Mouse (Mus musculus): ENCODE results near the gene Plxnb3. TPM values are rescaled to one million over a fixed set of nuclear protein-coding genes. Genes with fewer than 3 reads are reported as not detected.

The Plxnb3 gene
- polyA plus RNA-seq (2015; fragmentation: Nextera tagmentation; extraction: Ambion mirVana), result 0.41 and 0.46 TPM in 2 replicates

- H3K4me1 ChIP-seq, result no peaks in the 10 kb centered on the region
- no peak within 1 kb of the TSS for H3K4me2 ChIP-seq
- no peaks in the 10 kb centered on the region for H3K36me3 ChIP-seq
- peaks cover 21% of the 10 kb centered on the region; the same call in 1 of the 2 replicates for H3K27me3 ChIP-seq
- ATAC-seq (ENCODE audit: insufficient number of reproducible peaks, insufficient read depth, low FRiP score, low TSS enrichment, low read depth), result no peak
- no peak within 1 kb of the TSS for H3K9ac ChIP-seq
- 54% methylated on average over 5 of the region's 5 CpGs for WGBS
- no peak within 1 kb of the TSS for H3K4me3 ChIP-seq
- no peak within 1 kb of the TSS for H3K27ac ChIP-seq
- no peaks in the 10 kb centered on the region for H3K9me3 ChIP-seq
Observed at GRCm38 (mm10) chrX:73756334-73757140, at the start of gene Plxnb3. Gene Plxnb3 (plus strand): TSS chrX:73757090.

GRCm38 (mm10) chrX:73715476-73716108 lies 41.3 kb upstream of the Plxnb3 start:
- H3K9me3 ChIP-seq, result no peaks in the 10 kb centered on the region
- no peaks in the 10 kb centered on the region; the same call in 1 of the 2 replicates for H3K27me3 ChIP-seq
- peak overlapping the region; percentile 67 for H3K4me2 ChIP-seq
- peak overlapping the region; percentile 58 for H3K4me3 ChIP-seq
- WGBS, result 26% methylated on average over 21 of the region's 21 CpGs
- peak; percentile 16; the same call in 1 of the 2 replicates for ATAC-seq (ENCODE audit: insufficient number of reproducible peaks, insufficient read depth, low FRiP score, low TSS enrichment, low read depth)
- H3K27ac ChIP-seq, result peak overlapping the region; percentile 83
- H3K4me1 ChIP-seq, result peaks cover 32% of the 10 kb centered on the region
- peaks cover 12% of the 10 kb centered on the region for H3K36me3 ChIP-seq
- H3K9ac ChIP-seq, result peak overlapping the region; percentile 77

GRCm38 (mm10) chrX:73716109-73716661 lies 40.7 kb upstream of the Plxnb3 start, which contains the start of the genes Bcap31 and Abcd1:
Gene Bcap31 (minus strand): TSS chrX:73716175.
Gene Abcd1 (plus strand): TSS chrX:73716597.
- ATAC-seq (ENCODE audit: insufficient number of reproducible peaks, insufficient read depth, low FRiP score, low TSS enrichment, low read depth), result peak; percentile 90
- Histone ChIP-seq H3K4me3 (peak within 1 kb of the TSS; percentile 58), H3K27me3 (peaks cover 4% of the 10 kb centered on the region; the same call in 1 of the 2 replicates), H3K4me1 (peaks cover 32% of the 10 kb centered on the region), H3K4me2 (peak within 1 kb of the TSS; percentile 67), H3K36me3 (peaks cover 7% of the 10 kb centered on the region), H3K9ac (peak within 1 kb of the TSS; percentile 77), H3K27ac (peak within 1 kb of the TSS; percentile 83), H3K9me3 (no peaks in the 10 kb centered on the region)
- WGBS, result 23% methylated on average over 45 of the region's 45 CpGs

- peak overlapping the region; percentile 58 for H3K4me3 ChIP-seq
- peak overlapping the region; percentile 77 for H3K9ac ChIP-seq
- WGBS, result 35% methylated on average over 30 of the region's 30 CpGs
- H3K9me3 ChIP-seq, result no peaks in the 10 kb centered on the region
- peak overlapping the region; percentile 83 for H3K27ac ChIP-seq
- ATAC-seq (ENCODE audit: insufficient number of reproducible peaks, insufficient read depth, low FRiP score, low TSS enrichment, low read depth), result no peak; the same call in 1 of the 2 replicates
- peaks cover 32% of the 10 kb centered on the region for H3K4me1 ChIP-seq
- peaks cover 4% of the 10 kb centered on the region for H3K36me3 ChIP-seq
- H3K27me3 ChIP-seq, result peaks cover 4% of the 10 kb centered on the region; the same call in 1 of the 2 replicates
- H3K4me2 ChIP-seq, result peak overlapping the region; percentile 67
Observed at GRCm38 (mm10) chrX:73716709-73717545, 40.0 kb upstream of the Plxnb3 start.

GRCm38 (mm10) chrX:73717667-73718066 lies 39.2 kb upstream of the Plxnb3 start:
- Histone ChIP-seq H3K4me2 (peak overlapping the region; percentile 67), H3K9me3 (no peaks in the 10 kb centered on the region), H3K27me3 (peaks cover 4% of the 10 kb centered on the region; the same call in 1 of the 2 replicates), H3K4me1 (peaks cover 32% of the 10 kb centered on the region), H3K36me3 (no peaks in the 10 kb centered on the region; the same call in 1 of the 2 replicates), H3K27ac (0 out of 2 replicates have a peak overlapping the region, but pooled peaks have one; percentile 83), H3K9ac (peak overlapping the region; percentile 77), H3K4me3 (peak overlapping the region; percentile 58)
- 71% methylated on average over 11 of the region's 11 CpGs for WGBS
- no peak for ATAC-seq (ENCODE audit: insufficient number of reproducible peaks, insufficient read depth, low FRiP score, low TSS enrichment, low read depth)

GRCm38 (mm10) chrX:73718271-73718670 lies 38.6 kb upstream of the Plxnb3 start:
- H3K27me3 ChIP-seq, result peaks cover 4% of the 10 kb centered on the region; the same call in 1 of the 2 replicates
- no peak for ATAC-seq (ENCODE audit: insufficient number of reproducible peaks, insufficient read depth, low FRiP score, low TSS enrichment, low read depth)
- no peaks in the 10 kb centered on the region for H3K9me3 ChIP-seq
- WGBS, result 47% methylated on average over 3 of the region's 3 CpGs
- no peak overlapping the region for H3K4me3 ChIP-seq
- peak overlapping the region; percentile 48; the same call in 1 of the 2 replicates for H3K27ac ChIP-seq
- peak overlapping the region; percentile 67 for H3K4me2 ChIP-seq
- H3K4me1 ChIP-seq, result peaks cover 32% of the 10 kb centered on the region
- H3K9ac ChIP-seq, result 0 out of 2 replicates have a peak overlapping the region, but pooled peaks have one; percentile 36
- no peaks in the 10 kb centered on the region; the same call in 1 of the 2 replicates for H3K36me3 ChIP-seq

- ATAC-seq (ENCODE audit: insufficient number of reproducible peaks, insufficient read depth, low FRiP score, low TSS enrichment, low read depth), result no peak
- 45% methylated on average over 5 of the region's 5 CpGs for WGBS
- 0 out of 2 replicates have a peak overlapping the region, but pooled peaks have one; percentile 36 for H3K9ac ChIP-seq
- H3K27ac ChIP-seq, result peak overlapping the region; percentile 48
- no peak overlapping the region for H3K4me3 ChIP-seq
- peaks cover 4% of the 10 kb centered on the region; the same call in 1 of the 2 replicates for H3K27me3 ChIP-seq
- no peaks in the 10 kb centered on the region for H3K9me3 ChIP-seq
- peaks cover 32% of the 10 kb centered on the region for H3K4me1 ChIP-seq
- H3K36me3 ChIP-seq, result no peaks in the 10 kb centered on the region; the same call in 1 of the 2 replicates
- peak overlapping the region; percentile 67 for H3K4me2 ChIP-seq
Observed at GRCm38 (mm10) chrX:73718686-73719362, 38.1 kb upstream of the Plxnb3 start.

- Histone ChIP-seq H3K4me2 (no peak overlapping the region), H3K27me3 (no peaks in the 10 kb centered on the region), H3K27ac (no peak overlapping the region), H3K9me3 (no peaks in the 10 kb centered on the region), H3K9ac (no peak overlapping the region), H3K36me3 (peaks cover 13% of the 10 kb centered on the region; the same call in 1 of the 2 replicates), H3K4me3 (no peak overlapping the region), H3K4me1 (no peaks in the 10 kb centered on the region)
- no peak for ATAC-seq (ENCODE audit: insufficient number of reproducible peaks, insufficient read depth, low FRiP score, low TSS enrichment, low read depth)
- 34% methylated on average over 1 of the region's 1 CpGs for WGBS
Observed at GRCm38 (mm10) chrX:73730908-73731307, 26.0 kb upstream of the Plxnb3 start.

- Histone ChIP-seq H3K9me3 (no peaks in the 10 kb centered on the region), H3K4me1 (no peaks in the 10 kb centered on the region), H3K9ac (no peak overlapping the region), H3K27me3 (peaks cover 2% of the 10 kb centered on the region; the same call in 1 of the 2 replicates), H3K4me3 (no peak overlapping the region), H3K27ac (no peak overlapping the region), H3K4me2 (no peak overlapping the region), H3K36me3 (0 out of 2 replicates have a peak, but pooled peaks cover 3% of the 10 kb centered on the region)
- ATAC-seq (ENCODE audit: insufficient number of reproducible peaks, insufficient read depth, low FRiP score, low TSS enrichment, low read depth), result no peak
- WGBS, result 50% methylated on average over 1 of the region's 1 CpGs
Observed at GRCm38 (mm10) chrX:73738155-73738554, 18.7 kb upstream of the Plxnb3 start.

GRCm38 (mm10) chrX:73739151-73739550 lies 17.7 kb upstream of the Plxnb3 start:
- 51% methylated on average over 5 of the region's 5 CpGs for WGBS
- no peaks in the 10 kb centered on the region for H3K9me3 ChIP-seq
- no peak overlapping the region for H3K4me3 ChIP-seq
- no peak for ATAC-seq (ENCODE audit: insufficient number of reproducible peaks, insufficient read depth, low FRiP score, low TSS enrichment, low read depth)
- no peak overlapping the region for H3K4me2 ChIP-seq
- 0 out of 2 replicates have a peak, but pooled peaks cover 3% of the 10 kb centered on the region for H3K36me3 ChIP-seq
- H3K27me3 ChIP-seq, result peaks cover 2% of the 10 kb centered on the region; the same call in 1 of the 2 replicates
- no peaks in the 10 kb centered on the region for H3K4me1 ChIP-seq
- no peak overlapping the region for H3K9ac ChIP-seq
- H3K27ac ChIP-seq, result no peak overlapping the region
